Mouse (Mus musculus): ENCODE measurements at regions not wholly inside any gene's neighbourhood (a gene's known extent, or its start where the extent isn't known, plus 50 kb on each side); places are given as distances from the start of the nearest gene placed in this dataset.

DNA sequence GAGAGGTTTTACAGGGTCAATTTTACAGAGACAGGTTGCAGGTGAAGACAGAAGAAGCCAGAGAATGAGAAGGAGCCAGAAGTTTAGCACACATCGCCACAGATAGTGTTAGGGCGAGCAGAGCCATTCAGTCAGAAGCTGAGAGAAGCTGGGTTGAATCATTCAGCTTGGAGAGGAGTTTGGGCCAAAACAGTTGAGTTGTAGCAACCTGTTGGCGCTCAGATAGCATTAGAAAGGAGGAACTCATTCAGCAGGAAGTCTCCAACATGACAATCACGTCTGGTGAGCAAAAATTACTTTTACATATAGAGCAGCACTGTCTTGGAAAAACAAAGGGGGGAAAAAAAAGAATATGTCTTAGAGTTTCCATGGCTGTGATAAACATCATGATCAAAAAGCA, 53.2 kb downstream of the Fam43a start:
- no peak for DNase-seq (ENCODE audit: extremely low read depth, low read depth, low spot score)

GRCm38 (mm10) chr16:30653806-30654205, 54.3 kb downstream of the Fam43a start:
- DNase-seq (ENCODE audit: extremely low read depth, low read depth, low spot score) = no peak

- no peak for DNase-seq (ENCODE audit: extremely low read depth, low read depth, low spot score)
These were observed 54.7 kb downstream of the Fam43a start for GRCm38 (mm10) chr16:30654226-30654625.

DNA sequence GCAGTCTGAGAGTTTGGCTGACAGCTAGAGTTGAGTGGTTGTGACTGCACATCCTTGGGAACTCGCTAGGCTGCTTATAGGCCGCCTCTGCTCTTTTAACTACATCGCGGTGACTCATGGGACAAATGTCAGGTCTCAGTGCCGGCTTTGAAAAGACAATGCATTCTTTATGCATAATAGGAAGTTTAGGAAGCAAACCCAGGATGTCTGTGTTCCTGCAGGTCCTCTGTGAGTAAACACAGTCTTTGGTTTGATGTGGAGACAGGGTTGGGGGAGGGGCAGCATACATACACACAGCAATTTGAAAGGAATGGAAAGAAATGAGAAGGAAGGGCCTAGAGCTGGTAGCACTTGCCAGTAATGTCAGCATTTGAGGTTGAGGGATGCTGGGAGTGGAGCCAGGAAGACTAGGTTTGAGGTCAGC, 56.3 kb downstream of the Fam43a start:
- no peak for DNase-seq (ENCODE audit: extremely low read depth, low read depth, low spot score)

- DNase-seq (ENCODE audit: extremely low read depth, low read depth, low spot score) = no peak
These were observed 57.4 kb downstream of the Fam43a start for GRCm38 (mm10) chr16:30656881-30657280.

DNA sequence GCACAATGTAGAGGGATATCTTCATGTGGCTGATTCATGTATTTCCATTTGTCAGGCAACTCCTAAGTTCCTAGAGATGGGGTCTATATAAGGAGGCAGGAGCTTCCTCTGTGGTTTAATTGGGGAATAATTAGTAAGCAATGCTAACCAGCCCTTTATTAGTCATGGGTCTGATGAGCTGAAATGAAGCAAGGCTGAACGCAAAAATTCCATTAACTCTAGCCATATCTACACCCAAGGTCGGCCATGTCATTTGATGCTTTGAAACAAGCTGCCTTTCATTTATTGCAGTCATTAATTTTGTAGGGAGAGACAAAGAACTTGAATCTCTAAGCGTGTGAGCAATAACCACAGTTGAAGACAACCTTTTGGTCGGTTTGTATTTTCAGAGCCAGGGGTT, 59.4 kb downstream of the Fam43a start:
- DNase-seq (ENCODE audit: extremely low read depth, low read depth, low spot score) = no peak

- DNase-seq (ENCODE audit: extremely low read depth, low read depth, low spot score) = no peak
These were observed 61.8 kb downstream of the Fam43a start for GRCm38 (mm10) chr16:30661086-30661977.

GRCm38 (mm10) chr16:30663055-30663454, 63.5 kb downstream of the Fam43a start:
- DNase-seq (ENCODE audit: extremely low read depth, low read depth, low spot score) = no peak

- DNase-seq (ENCODE audit: extremely low read depth, low read depth, low spot score) = no peak
These were observed 64.4 kb downstream of the Fam43a start for GRCm38 (mm10) chr16:30663971-30664370.

DNA sequence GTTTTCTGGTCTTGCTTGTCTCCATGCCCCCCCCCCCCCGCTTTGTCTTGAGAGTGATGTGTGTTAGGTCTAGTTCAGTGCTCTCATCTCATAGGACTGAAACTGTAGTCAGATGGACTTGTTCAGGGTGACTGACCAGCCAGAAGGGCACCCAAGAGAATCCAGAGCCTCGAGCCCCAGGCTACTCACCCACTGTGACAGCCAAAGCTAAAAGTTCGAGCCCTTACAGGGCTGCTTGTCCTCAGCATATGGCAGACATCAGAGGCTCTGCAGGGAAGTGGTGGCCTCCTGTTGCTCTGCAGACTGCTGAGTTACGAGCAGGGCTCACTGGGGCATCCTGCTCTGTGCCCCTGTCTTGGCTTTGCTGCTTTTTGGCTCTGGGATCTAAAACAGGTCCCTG, 64.9 kb downstream of the Fam43a start:
- DNase-seq (ENCODE audit: extremely low read depth, low read depth, low spot score) = no peak

DNA sequence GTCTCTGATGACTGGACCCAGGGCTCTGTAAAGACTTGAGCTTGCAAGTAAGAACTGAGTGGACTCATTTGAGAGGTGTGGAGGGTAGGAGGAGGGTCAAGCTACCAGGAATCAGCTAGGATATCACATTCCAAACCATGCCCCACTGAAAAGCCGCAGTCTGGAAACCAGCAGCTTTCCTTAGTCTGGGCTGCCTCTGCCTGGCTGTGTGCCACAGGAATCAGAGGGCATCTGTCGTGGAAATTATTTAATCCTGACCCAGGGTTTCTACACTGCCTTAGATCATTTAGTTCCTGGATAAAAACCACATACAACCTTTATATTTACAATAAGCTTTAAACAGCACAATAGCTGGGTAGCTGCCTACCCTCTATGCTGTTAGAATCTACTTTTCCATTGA, 66.4 kb downstream of the Fam43a start:
- no peak for DNase-seq (ENCODE audit: extremely low read depth, low read depth, low spot score)

- DNase-seq (ENCODE audit: extremely low read depth, low read depth, low spot score) = no peak
These were observed 70.4 kb downstream of the Fam43a start for GRCm38 (mm10) chr16:30669883-30670282.

- no peak for DNase-seq (ENCODE audit: extremely low read depth, low read depth, low spot score)
These were observed 72.1 kb downstream of the Fam43a start for GRCm38 (mm10) chr16:30671584-30671983.

DNA sequence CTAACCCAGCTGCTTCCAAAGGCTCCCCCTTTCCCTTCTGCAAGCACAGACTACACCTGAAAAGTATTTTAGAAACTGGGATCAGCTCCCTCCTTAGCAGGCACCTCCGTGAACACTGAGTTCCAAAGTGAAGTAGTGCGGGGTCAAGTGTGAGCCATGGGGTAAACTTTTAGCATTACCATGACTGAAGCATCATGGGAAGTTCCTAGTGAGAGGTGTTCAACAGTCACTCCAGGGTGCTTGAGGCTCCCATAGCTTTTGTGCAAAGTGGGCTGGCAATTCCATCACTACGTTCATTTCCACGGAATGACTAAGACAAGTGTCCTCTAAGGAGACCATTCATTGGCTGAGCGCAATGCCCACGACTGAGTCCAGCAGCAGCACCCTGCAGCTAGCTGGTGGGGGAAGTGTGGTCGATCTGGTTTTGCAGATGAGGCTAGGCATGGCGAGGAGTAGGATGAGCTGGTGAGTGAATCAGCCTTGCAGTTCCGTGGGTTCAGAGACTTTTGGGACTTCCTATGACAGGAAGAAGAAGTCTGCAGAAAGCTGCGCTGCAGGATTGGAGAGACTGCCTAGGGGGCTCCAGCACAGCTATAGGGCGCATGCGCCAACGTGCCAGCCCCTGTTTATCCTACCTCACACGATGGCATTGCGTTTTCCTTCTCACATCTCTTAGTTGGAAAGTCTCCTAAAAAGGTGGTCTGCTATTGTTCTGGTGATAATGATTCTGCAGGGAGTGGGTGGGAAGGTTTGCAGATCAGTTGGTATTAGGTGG, 73.4 kb downstream of the Fam43a start:
- no peak for DNase-seq (ENCODE audit: extremely low read depth, low read depth, low spot score)

- DNase-seq (ENCODE audit: extremely low read depth, low read depth, low spot score) = no peak
These were observed 74.1 kb downstream of the Fam43a start for GRCm38 (mm10) chr16:30673662-30674061.

DNA sequence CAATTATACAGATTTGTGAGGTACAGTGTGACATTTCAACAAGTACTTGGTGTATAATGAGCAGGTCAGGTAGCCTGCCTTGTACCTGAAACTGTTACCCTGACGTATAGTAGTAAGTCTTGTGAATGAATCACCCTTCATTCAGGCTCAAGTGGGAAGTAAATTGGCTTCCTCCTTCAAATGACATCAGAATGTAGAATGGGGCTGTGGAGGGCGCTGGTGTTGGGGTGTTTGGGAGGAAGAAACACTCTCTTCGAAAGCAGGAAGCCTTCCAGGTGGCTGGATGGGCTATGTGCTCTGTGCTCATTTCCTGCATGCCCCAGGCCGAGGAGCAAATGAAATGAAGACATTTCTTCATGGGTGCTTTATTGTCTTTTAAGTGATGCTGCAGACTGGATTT, 76.3 kb downstream of the Fam43a start:
- DNase-seq (ENCODE audit: extremely low read depth, low read depth, low spot score) = no peak

GRCm38 (mm10) chr16:30677016-30677415, 77.5 kb downstream of the Fam43a start:
- no peak for DNase-seq (ENCODE audit: extremely low read depth, low read depth, low spot score)

GRCm38 (mm10) chr16:30677896-30678707, 78.6 kb downstream of the Fam43a start:
- no peak for DNase-seq (ENCODE audit: extremely low read depth, low read depth, low spot score)

- DNase-seq (ENCODE audit: extremely low read depth, low read depth, low spot score) = no peak
These were observed 79.4 kb downstream of the Fam43a start for GRCm38 (mm10) chr16:30678708-30679492.

GRCm38 (mm10) chr16:30679493-30679811, 79.9 kb downstream of the Fam43a start:
- DNase-seq (ENCODE audit: extremely low read depth, low read depth, low spot score) = no peak

DNA sequence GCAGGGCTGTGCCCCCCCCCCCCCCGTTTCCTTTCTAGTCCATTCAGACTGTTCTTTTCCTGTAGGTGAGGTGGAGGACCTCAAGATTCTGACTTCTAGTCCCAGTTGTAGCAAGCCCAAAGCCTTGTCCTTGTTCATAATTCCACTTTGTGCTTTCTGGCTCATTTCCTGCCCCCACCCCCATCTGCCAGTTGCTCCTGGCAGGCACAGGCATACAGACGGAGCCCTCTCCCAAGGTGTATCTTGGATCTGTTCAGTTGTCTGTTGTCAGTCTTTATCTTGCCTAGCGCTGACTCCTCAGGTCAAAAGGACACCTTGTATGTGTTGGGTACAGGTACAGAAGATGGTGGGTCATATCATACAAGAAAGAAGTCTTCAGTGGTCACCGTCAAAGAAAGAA, 81.9 kb downstream of the Fam43a start:
- DNase-seq (ENCODE audit: extremely low read depth, low read depth, low spot score) = no peak

Measured in fat pad, adult 2 months (tissue).